Mouse (Mus musculus): ENCODE data around the gene Tprn. TPM values are rescaled to one million over a fixed set of nuclear protein-coding genes. Genes with fewer than 3 reads are reported as not detected.

The Tprn gene
- polyA plus RNA-seq, 1 experiment from 2014 or later: 8.7 TPM

GRCm38 (mm10) chr2:25287927-25288649 lies 25.7 kb downstream of the Tprn start, which contains the start of gene Tmem210:
Gene Tmem210, plus strand, starts transcription at chr2:25288145.
- no peak within 1 kb of the TSS for H3K9ac ChIP-seq (replicated peaks)
- H3K36me3 ChIP-seq: peaks cover 34% of the 10 kb centered on the region
- H3K9me3 ChIP-seq: no peaks in the 10 kb centered on the region
- no peak within 1 kb of the TSS for H3K27ac ChIP-seq
- WGBS: 82% methylated on average over 6 of the region's 6 CpGs
- H3K4me3 ChIP-seq (replicated peaks): no peak within 1 kb of the TSS
- H3K4me2 ChIP-seq: no peak within 1 kb of the TSS
- ATAC-seq (ENCODE audit: insufficient number of reproducible peaks, insufficient read depth, low FRiP score, low TSS enrichment, low read depth): no peak
- peaks cover 70% of the 10 kb centered on the region for H3K27me3 ChIP-seq
- peaks cover 17% of the 10 kb centered on the region; the same call in 1 of the 2 replicates for H3K4me1 ChIP-seq (replicated peaks)

GRCm38 (mm10) chr2:25288734-25289345 lies 26.4 kb downstream of the Tprn start:
- no peak overlapping the region for H3K9ac ChIP-seq (replicated peaks)
- H3K4me2 ChIP-seq: no peak overlapping the region
- peaks cover 17% of the 10 kb centered on the region; the same call in 1 of the 2 replicates for H3K4me1 ChIP-seq (replicated peaks)
- H3K4me3 ChIP-seq (replicated peaks): no peak overlapping the region
- ATAC-seq (ENCODE audit: insufficient number of reproducible peaks, insufficient read depth, low FRiP score, low TSS enrichment, low read depth): no peak
- H3K9me3 ChIP-seq: no peaks in the 10 kb centered on the region
- WGBS: 76% methylated on average over 7 of the region's 7 CpGs
- no peak overlapping the region for H3K27ac ChIP-seq
- H3K36me3 ChIP-seq: peaks cover 26% of the 10 kb centered on the region
- peaks cover 77% of the 10 kb centered on the region for H3K27me3 ChIP-seq

- H3K27me3 ChIP-seq: peaks cover 85% of the 10 kb centered on the region
- H3K9ac ChIP-seq (replicated peaks): no peak within 1 kb of the TSS
- H3K27ac ChIP-seq: no peak within 1 kb of the TSS
- H3K4me2 ChIP-seq: peak within 1 kb of the TSS; percentile 27
- H3K4me1 ChIP-seq (replicated peaks): peaks cover 17% of the 10 kb centered on the region; the same call in 1 of the 2 replicates
- H3K4me3 ChIP-seq (replicated peaks): peak within 1 kb of the TSS; percentile 31
- WGBS: 9% methylated on average over 11 of the region's 11 CpGs
- H3K9me3 ChIP-seq: no peaks in the 10 kb centered on the region
- no peak for ATAC-seq (ENCODE audit: insufficient number of reproducible peaks, insufficient read depth, low FRiP score, low TSS enrichment, low read depth)
- H3K36me3 ChIP-seq: peaks cover 18% of the 10 kb centered on the region
Measured at GRCm38 (mm10) chr2:25289651-25290050, 27.2 kb downstream of the Tprn start, which contains the start of gene Lrrc26. Gene Lrrc26, plus strand, starts transcription at chr2:25289915.

- no peak overlapping the region for H3K27ac ChIP-seq
- peaks cover 91% of the 10 kb centered on the region for H3K27me3 ChIP-seq
- peak overlapping the region; percentile 31 for H3K4me3 ChIP-seq (replicated peaks)
- peak overlapping the region; percentile 27 for H3K4me2 ChIP-seq
- peaks cover 12% of the 10 kb centered on the region for H3K36me3 ChIP-seq
- no peaks in the 10 kb centered on the region for H3K9me3 ChIP-seq
- H3K9ac ChIP-seq (replicated peaks): no peak overlapping the region
- no peak for ATAC-seq (ENCODE audit: insufficient number of reproducible peaks, insufficient read depth, low FRiP score, low TSS enrichment, low read depth)
- 2% methylated on average over 54 of the region's 54 CpGs for WGBS
- peaks cover 17% of the 10 kb centered on the region; the same call in 1 of the 2 replicates for H3K4me1 ChIP-seq (replicated peaks)
Measured at GRCm38 (mm10) chr2:25290101-25290815, 27.8 kb downstream of the Tprn start.

GRCm38 (mm10) chr2:25290816-25291130 lies 28.4 kb downstream of the Tprn start:
- 1% methylated on average over 18 of the region's 18 CpGs for WGBS
- no peak for ATAC-seq (ENCODE audit: insufficient number of reproducible peaks, insufficient read depth, low FRiP score, low TSS enrichment, low read depth)
- peaks cover 17% of the 10 kb centered on the region; the same call in 1 of the 2 replicates for H3K4me1 ChIP-seq (replicated peaks)

GRCm38 (mm10) chr2:25291184-25292053 lies 29.0 kb downstream of the Tprn start:
- Histone ChIP-seq H3K4me1 (replicated peaks) (peaks cover 17% of the 10 kb centered on the region; the same call in 1 of the 2 replicates), H3K4me2 (peak overlapping the region; percentile 53), H3K27me3 (peaks cover 100% of the 10 kb centered on the region), H3K9ac (replicated peaks) (0 out of 2 replicates have a peak overlapping the region, but pooled peaks have one; percentile 46), H3K36me3 (peaks cover under 1% of the 10 kb centered on the region; the same call in 1 of the 2 replicates), H3K4me3 (replicated peaks) (peak overlapping the region; percentile 31), H3K9me3 (no peaks in the 10 kb centered on the region), H3K27ac (no peak overlapping the region)
- WGBS: 4% methylated on average over 32 of the region's 32 CpGs
- no peak for ATAC-seq (ENCODE audit: insufficient number of reproducible peaks, insufficient read depth, low FRiP score, low TSS enrichment, low read depth)

More at GRCm38 (mm10) chr2:25290816-25291130, 28.4 kb downstream of the Tprn start:
- Histone ChIP-seq H3K4me2 (peak overlapping the region; percentile 27), H3K9me3 (no peaks in the 10 kb centered on the region), H3K36me3 (peaks cover 7% of the 10 kb centered on the region), H3K4me3 (replicated peaks) (peak overlapping the region; percentile 31), H3K27ac (no peak overlapping the region), H3K9ac (replicated peaks) (no peak overlapping the region), H3K27me3 (peaks cover 97% of the 10 kb centered on the region)

- 9% methylated on average over 36 of the region's 43 CpGs for WGBS
- peaks cover 100% of the 10 kb centered on the region for H3K27me3 ChIP-seq
- ATAC-seq (ENCODE audit: insufficient number of reproducible peaks, insufficient read depth, low FRiP score, low TSS enrichment, low read depth): no peak
Measured at GRCm38 (mm10) chr2:25292054-25292544, 29.7 kb downstream of the Tprn start.

GRCm38 (mm10) chr2:25292856-25293255 lies 30.4 kb downstream of the Tprn start:
- H3K4me2 ChIP-seq: no peak overlapping the region
- no peak overlapping the region for H3K4me3 ChIP-seq (replicated peaks)
- H3K27ac ChIP-seq: no peak overlapping the region
- ATAC-seq (ENCODE audit: insufficient number of reproducible peaks, insufficient read depth, low FRiP score, low TSS enrichment, low read depth): no peak
- WGBS: 0% methylated on average over 1 of the region's 1 CpGs
- H3K4me1 ChIP-seq (replicated peaks): peaks cover 17% of the 10 kb centered on the region; the same call in 1 of the 2 replicates
- no peak overlapping the region for H3K9ac ChIP-seq (replicated peaks)
- H3K9me3 ChIP-seq: no peaks in the 10 kb centered on the region
- H3K27me3 ChIP-seq: peaks cover 100% of the 10 kb centered on the region
- H3K36me3 ChIP-seq: no peaks in the 10 kb centered on the region

More at GRCm38 (mm10) chr2:25292054-25292544, 29.7 kb downstream of the Tprn start:
- no peaks in the 10 kb centered on the region for H3K9me3 ChIP-seq
- no peak overlapping the region for H3K27ac ChIP-seq
- H3K4me1 ChIP-seq (replicated peaks): peaks cover 17% of the 10 kb centered on the region; the same call in 1 of the 2 replicates
- H3K4me3 ChIP-seq (replicated peaks): peak overlapping the region; percentile 31
- peak overlapping the region; percentile 53 for H3K4me2 ChIP-seq
- H3K9ac ChIP-seq (replicated peaks): peak overlapping the region; percentile 46; the same call in 1 of the 2 replicates
- no peaks in the 10 kb centered on the region for H3K36me3 ChIP-seq

- WGBS: 68% methylated on average over 9 of the region's 9 CpGs
- peaks cover 99% of the 10 kb centered on the region for H3K27me3 ChIP-seq
- H3K4me3 ChIP-seq (replicated peaks): no peak overlapping the region
- no peak for ATAC-seq (ENCODE audit: insufficient number of reproducible peaks, insufficient read depth, low FRiP score, low TSS enrichment, low read depth)
- peaks cover 17% of the 10 kb centered on the region; the same call in 1 of the 2 replicates for H3K4me1 ChIP-seq (replicated peaks)
- H3K4me2 ChIP-seq: no peak overlapping the region
- no peak overlapping the region for H3K9ac ChIP-seq (replicated peaks)
- H3K36me3 ChIP-seq: no peaks in the 10 kb centered on the region
- no peaks in the 10 kb centered on the region for H3K9me3 ChIP-seq
- no peak overlapping the region for H3K27ac ChIP-seq
Measured at GRCm38 (mm10) chr2:25293706-25294105, 31.3 kb downstream of the Tprn start.

GRCm38 (mm10) chr2:25297093-25297492 lies 34.7 kb downstream of the Tprn start:
- no peak overlapping the region for H3K4me3 ChIP-seq (replicated peaks)
- ATAC-seq (ENCODE audit: insufficient number of reproducible peaks, insufficient read depth, low FRiP score, low TSS enrichment, low read depth): no peak
- peaks cover 5% of the 10 kb centered on the region; the same call in 1 of the 2 replicates for H3K4me1 ChIP-seq (replicated peaks)
- H3K9ac ChIP-seq (replicated peaks): no peak overlapping the region
- WGBS: 70% methylated on average over 8 of the region's 8 CpGs
- no peak overlapping the region for H3K27ac ChIP-seq
- H3K27me3 ChIP-seq: peaks cover 66% of the 10 kb centered on the region
- no peaks in the 10 kb centered on the region for H3K36me3 ChIP-seq
- no peak overlapping the region for H3K4me2 ChIP-seq
- H3K9me3 ChIP-seq: no peaks in the 10 kb centered on the region

Data from limb, embryonic 12.5 days (tissue).